Comparison of ENCODE assay signal across 10 mouse cellular contexts in the genomic region with DNA sequence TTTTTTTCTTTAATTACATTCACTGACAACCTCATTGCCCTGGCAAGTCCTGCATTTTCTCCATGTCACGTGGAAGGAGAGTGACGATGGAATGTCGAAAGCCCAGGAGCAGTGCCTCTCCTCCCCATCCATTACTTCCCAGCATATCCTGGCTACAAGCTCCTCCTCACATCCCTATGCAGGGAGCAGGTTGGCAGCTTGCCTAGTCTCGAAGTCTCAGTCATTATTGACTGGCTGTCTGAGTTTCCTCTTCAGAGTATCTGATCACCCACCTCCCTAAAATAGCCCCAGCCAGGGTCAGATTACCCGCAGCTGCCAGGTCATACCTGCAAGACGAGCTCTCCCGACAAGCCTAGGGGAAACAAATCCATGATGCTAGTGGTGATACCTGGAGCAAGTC.
DNase-seq lines count a peak whose midpoint lies in the region; ATAC-seq and TF ChIP-seq lines count a peak whose summit lies in the region.
"Had no signal": no experiment of that assay in that cellular context is flagged by ENCODE, and none has a peak within 500 bp of the region (broad histone marks: within the 10 kb centered on the region; RNA-seq: fewer than 3 reads in every experiment).

No protein-coding gene starts in this region.

- H3K9ac ChIP-seq in kidney, embryonic 14.5 days (ENCODE audit: low read depth, low read length): no peak overlapping the region
- no peak overlapping the region for H3K9ac ChIP-seq in heart, embryonic 11.5 days (ENCODE audit: low read depth, low read length)
- H3K9ac ChIP-seq in lung, postnatal 0 days (replicated peaks; ENCODE audit: low read depth): no peak overlapping the region
- no peak overlapping the region for H3K9ac ChIP-seq in hindbrain, embryonic 11.5 days (ENCODE audit: low read depth, low read length)

- no peaks in the 10 kb centered on the region for H3K4me1 ChIP-seq in kidney, embryonic 14.5 days (ENCODE audit: control insufficient read depth, insufficient read depth, low read length)
- H3K4me1 ChIP-seq in heart, embryonic 11.5 days (ENCODE audit: control insufficient read depth, insufficient read depth, low read length): peaks cover 10% of the 10 kb centered on the region
- no peaks in the 10 kb centered on the region for H3K4me1 ChIP-seq in lung, postnatal 0 days (ENCODE audit: insufficient read depth, low read depth, low read length)
- H3K4me1 ChIP-seq in hindbrain, embryonic 11.5 days (replicated peaks; ENCODE audit: control insufficient read depth, insufficient read depth, low read length): no peaks in the 10 kb centered on the region

- H3K4me2 ChIP-seq in kidney, embryonic 14.5 days (replicated peaks; ENCODE audit: low read depth, low read length): no peak overlapping the region
- H3K4me2 ChIP-seq in heart, embryonic 11.5 days: no peak overlapping the region
- no peak overlapping the region for H3K4me2 ChIP-seq in lung, postnatal 0 days (replicated peaks; ENCODE audit: low read depth, low read length)
- H3K4me2 ChIP-seq in hindbrain, embryonic 11.5 days (replicated peaks; ENCODE audit: low read depth, low read length): no peak overlapping the region

- H3K27ac ChIP-seq in kidney, embryonic 14.5 days (ENCODE audit: low read depth, low read length): no peak overlapping the region
- H3K27ac ChIP-seq in heart, embryonic 11.5 days (ENCODE audit: low read depth, low read length): 0 out of 2 replicates have a peak overlapping the region, but pooled peaks have one; percentile 18
- H3K27ac ChIP-seq in lung, postnatal 0 days (ENCODE audit: low read length): peak overlapping the region; percentile 54; the same call in 1 of the 2 replicates
- no peak overlapping the region for H3K27ac ChIP-seq in hindbrain, embryonic 11.5 days (ENCODE audit: low read depth, low read length)

- no peaks in the 10 kb centered on the region for H3K27me3 ChIP-seq in kidney, embryonic 14.5 days (ENCODE audit: control insufficient read depth, insufficient read depth, low read length)
- no peaks in the 10 kb centered on the region for H3K27me3 ChIP-seq in heart, embryonic 11.5 days (ENCODE audit: control insufficient read depth, insufficient read depth, low read length)
- no peaks in the 10 kb centered on the region for H3K27me3 ChIP-seq in lung, postnatal 0 days (replicated peaks; ENCODE audit: insufficient read depth, low read length)
- no peaks in the 10 kb centered on the region for H3K27me3 ChIP-seq in hindbrain, embryonic 11.5 days (ENCODE audit: control insufficient read depth, insufficient read depth, low read length)

- H3K9me3 ChIP-seq in kidney, embryonic 14.5 days (ENCODE audit: control insufficient read depth, low read length): no peaks in the 10 kb centered on the region
- no peaks in the 10 kb centered on the region for H3K9me3 ChIP-seq in heart, embryonic 11.5 days (replicated peaks; ENCODE audit: control insufficient read depth, low read length)
- H3K9me3 ChIP-seq in lung, postnatal 0 days (ENCODE audit: low read length): no peaks in the 10 kb centered on the region
- no peaks in the 10 kb centered on the region for H3K9me3 ChIP-seq in hindbrain, embryonic 11.5 days (ENCODE audit: control insufficient read depth, low read length)

- no peak overlapping the region for H3K4me3 ChIP-seq in kidney, embryonic 14.5 days (ENCODE audit: low read length)
- no peak overlapping the region for H3K4me3 ChIP-seq in heart, embryonic 11.5 days (ENCODE audit: low read depth, low read length)
- H3K4me3 ChIP-seq in lung, postnatal 0 days (ENCODE audit: low read depth, low read length): no peak overlapping the region
- H3K4me3 ChIP-seq in hindbrain, embryonic 11.5 days (ENCODE audit: low read depth, low read length): no peak overlapping the region
- H3K4me3 ChIP-seq: erythroblast, embryonic 14.5 days had no signal

- no peak for TF ChIP-seq EP300 in lung, postnatal 0 days (IDR thresholded peaks at IDR 0.05)

- DNase-seq in kidney, postnatal 14 days: peak; percentile 27
- DNase-seq in gastrocnemius, adult 8-10 months (ENCODE audit: low spot score in 2 of 2): peak; percentile 18 to 60
- peak; percentile 53 for DNase-seq in lung, postnatal 0 days (ENCODE audit: low spot score)
- DNase-seq in cerebellum, adult 9-11 months: no peak
- no peak for DNase-seq in hindbrain, embryonic 11.5 days (ENCODE audit: low spot score)
- DNase-seq: thymus, postnatal 36 days had no signal

- WGBS in kidney, embryonic 14.5 days: 42% methylated on average over 7 of the region's 7 CpGs
- WGBS in heart, embryonic 11.5 days (ENCODE audit: insufficient replicate concordance): 22% methylated on average over 7 of the region's 7 CpGs
- 12% methylated on average over 7 of the region's 7 CpGs for WGBS in lung, postnatal 0 days
- WGBS in hindbrain, embryonic 11.5 days: 77% methylated on average over 7 of the region's 7 CpGs

- ATAC-seq in kidney, embryonic 14.5 days (ENCODE audit: low FRiP score, low TSS enrichment): no peak
- no peak; the same call in 1 of the 2 replicates for ATAC-seq in heart, embryonic 11.5 days (replicated peaks; ENCODE audit: insufficient number of reproducible peaks, low FRiP score, low TSS enrichment)
- peak; percentile 60 for ATAC-seq in lung, postnatal 0 days
- no peak for ATAC-seq in hindbrain, embryonic 11.5 days (ENCODE audit: low FRiP score)
- ATAC-seq: intestine, postnatal 0 days had no signal

- H3K36me3 ChIP-seq in kidney, embryonic 14.5 days (ENCODE audit: control insufficient read depth, insufficient read depth, low read length): no peaks in the 10 kb centered on the region
- no peaks in the 10 kb centered on the region for H3K36me3 ChIP-seq in heart, embryonic 11.5 days (ENCODE audit: control insufficient read depth, insufficient read depth, low read length)
- H3K36me3 ChIP-seq in lung, postnatal 0 days (ENCODE audit: insufficient read depth, low read length): no peaks in the 10 kb centered on the region
- no peaks in the 10 kb centered on the region for H3K36me3 ChIP-seq in hindbrain, embryonic 11.5 days (ENCODE audit: control insufficient read depth, insufficient read depth, low read length)

- TF ChIP-seq CTCF in lung, postnatal 0 days (IDR thresholded peaks at IDR 0.05): no peak

Comparison
In these comparisons a context has a peak if more than half of its experiments do, and no peak if none do; other contexts are left out.
1. DNase-seq: peak in kidney, postnatal 14 days (single experiment), gastrocnemius, adult 8-10 months (2 of 2) and lung, postnatal 0 days (single experiment); none in cerebellum, adult 9-11 months (single experiment) and hindbrain, embryonic 11.5 days (single experiment).
2. H3K27ac ChIP-seq: peak in heart, embryonic 11.5 days (single experiment) and lung, postnatal 0 days (single experiment); none in kidney, embryonic 14.5 days (single experiment) and hindbrain, embryonic 11.5 days (single experiment).